Mouse (Mus musculus) olfactory bulb, adult 2 months (tissue): Measurements from ENCODE around the gene Cd300lf. TPM values are rescaled to one million over a fixed set of nuclear protein-coding genes. Genes with fewer than 3 reads are reported as not detected.

Experiments
- H3K27ac ChIP-seq: fragments of 200-500 bp; 2 replicates; pipeline ENCODE4 v1.5.1; 2012; ENCODE audit warnings: low read depth, low read length; ENCODE audit not compliant: insufficient read depth
- H3K4me1 ChIP-seq: fragments of 200-500 bp; 2 replicates; pipeline ENCODE4 v1.6.1; 2012; ENCODE audit warnings: low read length; ENCODE audit not compliant: control insufficient read depth, insufficient read depth
- H3K4me3 ChIP-seq: fragments of 200-500 bp; 2 replicates; pipeline ENCODE4 v1.5.1; 2012; ENCODE audit warnings: mild to moderate bottlenecking, low read depth, low read length, moderate library complexity; ENCODE audit not compliant: insufficient read depth
- CTCF ChIP-seq: fragments of 200-500 bp; IDR thresholded peaks from 2 replicates; pipeline ENCODE4 v1.5.1; 2012; ENCODE audit warnings: low read depth, mild to moderate bottlenecking, low read length, moderate library complexity; ENCODE audit not compliant: insufficient read depth
- POLR2A ChIP-seq: fragments of 200-500 bp; IDR thresholded peaks from 2 replicates; pipeline ENCODE4 v1.6.1; 2012; ENCODE audit warnings: mild to moderate bottlenecking, low read depth, low read length, moderate library complexity; ENCODE audit not compliant: insufficient read depth
- WGBS: fragments of 180-500 bp; shearing (Covaris S2); methylation state at CpG from one replicate; pipeline ENCODE4 v1.1.7; 2018; 5-methylcytosine and 5-hydroxymethylcytosine counted together
- polyA plus RNA-seq: library from polyadenylated mRNA; stranded (reverse); fragments of >200 nt; gene quantifications from 2 replicates; pipeline ENCODE4 v1.2.4, GENCODE M21; 2012; ENCODE audit warnings: low replicate concordance; ENCODE audit not compliant: missing spikeins, insufficient read depth, insufficient read length

The Cd300lf gene
- polyA plus RNA-seq, 1 experiment: not detected

DNA sequence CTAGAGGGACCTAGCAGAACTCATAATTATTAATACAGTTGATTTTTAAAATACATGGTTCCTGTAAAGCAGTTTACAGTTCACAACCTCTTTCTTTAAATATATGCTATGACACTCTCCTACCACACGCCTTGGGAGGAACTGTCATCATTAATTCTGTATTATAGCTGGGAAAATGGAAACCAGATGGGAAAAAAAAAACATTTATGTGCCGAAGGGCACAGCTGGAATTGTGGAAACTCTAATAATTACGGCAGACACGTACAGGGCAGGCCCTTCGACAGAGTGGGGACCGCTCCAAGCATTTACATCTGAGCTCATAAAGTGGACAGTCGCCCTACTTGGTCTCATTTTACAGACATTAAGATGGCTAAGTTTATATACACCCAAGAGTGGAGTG, 33.1 kb downstream of the Cd300lf start:
- WGBS: 83% methylated on average over 7 of the region's 7 CpGs
- Histone ChIP-seq H3K27ac (no peak overlapping the region), H3K4me3 (no peak overlapping the region), H3K4me1 (peaks cover 6% of the 10 kb centered on the region; the same call in 1 of the 2 replicates)
- TF ChIP-seq POLR2A (no peak), CTCF (no peak)

DNA sequence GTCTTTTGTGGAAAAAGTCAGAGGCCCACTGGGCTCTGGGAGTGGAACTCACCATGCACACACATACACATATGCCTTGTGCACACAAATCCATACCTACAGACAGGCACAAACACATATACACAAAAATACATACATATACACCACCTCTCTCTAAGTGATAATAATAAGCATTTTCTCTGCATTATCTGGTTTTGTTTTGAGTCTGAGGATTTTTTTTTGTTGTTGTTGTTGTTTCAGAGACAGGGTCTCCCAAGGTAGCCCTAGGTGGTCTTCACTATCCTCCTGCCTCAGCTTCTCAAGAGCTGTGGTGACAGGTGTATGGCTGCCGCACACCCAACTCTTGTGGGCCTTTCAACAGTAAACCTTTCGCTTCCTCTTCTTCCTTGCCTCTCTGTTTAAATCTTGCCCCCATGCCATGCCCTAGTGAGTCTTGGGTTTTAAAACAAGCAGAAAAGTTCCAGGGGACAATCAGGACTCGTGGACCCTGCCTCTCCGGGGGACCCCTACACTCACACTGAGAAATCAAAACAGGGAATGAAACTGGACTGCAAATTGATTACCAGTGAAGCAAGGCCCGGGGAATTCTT, 33.7 kb downstream of the Cd300lf start:
- 83% methylated on average over 5 of the region's 5 CpGs for WGBS
- Histone ChIP-seq H3K27ac (no peak overlapping the region), H3K4me3 (no peak overlapping the region), H3K4me1 (peaks cover 6% of the 10 kb centered on the region; the same call in 1 of the 2 replicates)
- TF ChIP-seq CTCF: no peak
- TF ChIP-seq POLR2A: no peak

DNA sequence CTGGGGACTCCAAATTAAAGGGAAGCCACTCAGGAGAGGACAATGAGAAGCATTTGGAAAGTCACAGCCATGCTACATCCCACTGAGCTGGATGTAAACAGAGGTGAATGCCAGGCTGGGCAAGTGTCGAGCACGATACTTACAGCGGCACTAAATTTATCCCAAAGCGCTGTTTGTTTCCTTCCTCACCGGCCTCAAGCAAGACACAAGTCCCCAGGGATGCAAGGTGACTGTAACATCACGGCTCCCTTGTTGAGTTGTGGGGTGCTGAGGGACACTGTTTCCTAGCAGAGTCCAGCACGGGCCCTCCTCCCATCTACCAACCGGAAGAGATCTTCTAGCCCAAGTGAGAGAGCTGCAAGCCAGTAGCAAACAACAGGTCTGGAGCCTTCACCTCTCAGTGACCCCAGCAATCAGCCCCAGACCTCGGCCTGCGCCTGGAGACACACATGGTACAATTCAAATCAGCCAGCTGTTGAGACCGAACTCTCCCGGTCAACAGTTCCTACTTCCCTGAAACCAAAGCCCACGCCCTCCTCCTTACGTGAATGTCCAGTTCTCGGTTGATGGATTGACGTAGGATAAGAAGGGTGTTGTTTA, 34.5 kb downstream of the Cd300lf start:
- TF ChIP-seq POLR2A (no peak), CTCF (no peak)
- Histone ChIP-seq H3K27ac (no peak overlapping the region), H3K4me1 (peaks cover 6% of the 10 kb centered on the region; the same call in 1 of the 2 replicates), H3K4me3 (no peak overlapping the region)
- 78% methylated on average over 16 of the region's 16 CpGs for WGBS

DNA sequence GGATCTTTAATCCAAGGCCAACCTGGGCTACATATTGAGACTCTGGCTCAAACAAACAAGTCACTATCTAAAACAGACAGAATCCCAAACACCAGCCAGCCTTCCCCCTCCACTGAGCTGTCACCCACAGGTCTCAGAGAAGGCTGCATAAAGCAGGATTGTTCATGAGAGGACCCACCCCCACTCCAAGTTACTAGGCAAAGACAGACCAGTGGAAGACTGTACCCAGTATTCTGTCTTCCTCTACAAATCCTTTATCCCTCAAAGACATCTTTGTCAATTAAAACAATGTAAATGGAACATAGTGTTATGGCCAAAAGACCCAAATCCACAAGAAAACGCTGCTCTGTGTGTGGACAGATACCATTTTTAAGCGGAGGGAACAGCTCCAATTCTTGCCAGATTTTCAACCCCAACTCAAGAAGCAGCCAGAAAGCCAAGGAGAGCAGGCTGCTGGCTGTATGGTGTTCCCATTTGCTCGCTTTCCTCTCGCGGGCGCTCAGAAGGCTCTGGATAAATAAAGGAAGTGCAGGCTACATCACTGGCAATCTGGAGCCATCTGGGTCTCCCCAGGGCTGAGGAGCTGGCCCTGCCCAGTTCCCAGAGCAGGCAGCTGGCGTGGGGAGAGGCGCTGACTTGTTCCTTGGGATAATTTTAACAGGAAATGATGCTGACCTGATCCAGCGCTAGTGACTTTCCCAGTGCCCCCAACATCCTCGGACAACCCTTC, 35.4 kb downstream of the Cd300lf start:
- WGBS: 59% methylated on average over 10 of the region's 10 CpGs
- TF ChIP-seq CTCF: no peak
- no peak for TF ChIP-seq POLR2A
- H3K27ac ChIP-seq: no peak overlapping the region
- no peak overlapping the region for H3K4me3 ChIP-seq
- peaks cover 6% of the 10 kb centered on the region; the same call in 1 of the 2 replicates for H3K4me1 ChIP-seq

DNA sequence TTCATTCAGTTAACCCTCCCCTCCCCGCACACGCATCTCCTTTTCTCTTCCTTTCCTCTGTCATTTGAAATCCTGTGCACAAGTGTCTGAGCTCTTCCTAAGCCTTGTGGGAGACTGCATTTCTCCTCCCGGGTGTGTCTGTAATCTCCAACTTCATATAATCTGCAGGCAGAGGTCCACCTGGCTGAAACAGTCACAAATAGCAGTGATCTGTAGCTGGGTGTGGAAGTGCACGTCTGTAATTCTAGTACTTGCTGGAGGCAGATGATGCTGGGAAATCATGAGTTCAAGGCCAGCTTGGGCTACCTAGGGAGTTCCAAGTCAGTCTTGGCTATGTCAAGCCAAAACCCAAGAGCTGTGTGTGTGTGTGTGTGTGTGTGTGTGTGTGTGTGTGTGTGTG, 41.7 kb downstream of the Cd300lf start:
- TF ChIP-seq CTCF (no peak), POLR2A (no peak)
- H3K27ac ChIP-seq: no peak overlapping the region
- 16% methylated on average over 4 of the region's 4 CpGs for WGBS
- no peak overlapping the region for H3K4me3 ChIP-seq
- H3K4me1 ChIP-seq: peaks cover 9% of the 10 kb centered on the region

DNA sequence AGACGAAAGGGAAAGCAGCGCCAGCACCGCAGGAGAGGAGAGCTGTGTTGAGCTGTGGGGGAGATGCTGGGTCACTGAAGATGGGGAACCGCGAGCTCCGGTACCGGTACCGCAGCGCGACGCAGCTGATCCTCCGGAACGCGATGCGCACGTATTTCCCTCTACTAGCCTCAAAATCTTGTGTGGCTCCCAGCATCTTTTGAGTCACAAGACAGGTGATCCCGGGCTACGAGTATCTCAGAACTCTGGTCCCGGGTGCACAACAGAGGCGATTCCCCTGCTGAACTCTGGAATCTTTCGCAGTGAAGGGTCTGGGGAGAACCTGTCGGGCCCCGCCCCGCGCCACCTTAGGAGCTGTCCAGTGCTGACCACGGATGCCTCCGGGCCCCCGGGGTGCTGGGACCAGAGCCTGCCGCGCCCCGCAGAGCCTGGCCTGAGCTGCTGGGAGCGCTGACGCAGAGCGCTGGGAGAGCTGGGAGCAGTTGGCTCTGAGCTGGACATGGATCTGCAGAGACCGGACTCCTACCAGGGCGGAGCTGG, 42.4 kb downstream of the Cd300lf start, which contains the start of gene Rab37:
Gene Rab37 (plus strand): TSS at position 70 of the 540 bp plus-strand sequence.
- 1% methylated on average over 36 of the region's 36 CpGs for WGBS
- peak within 1 kb of the TSS; percentile 31 for H3K4me3 ChIP-seq

DNA sequence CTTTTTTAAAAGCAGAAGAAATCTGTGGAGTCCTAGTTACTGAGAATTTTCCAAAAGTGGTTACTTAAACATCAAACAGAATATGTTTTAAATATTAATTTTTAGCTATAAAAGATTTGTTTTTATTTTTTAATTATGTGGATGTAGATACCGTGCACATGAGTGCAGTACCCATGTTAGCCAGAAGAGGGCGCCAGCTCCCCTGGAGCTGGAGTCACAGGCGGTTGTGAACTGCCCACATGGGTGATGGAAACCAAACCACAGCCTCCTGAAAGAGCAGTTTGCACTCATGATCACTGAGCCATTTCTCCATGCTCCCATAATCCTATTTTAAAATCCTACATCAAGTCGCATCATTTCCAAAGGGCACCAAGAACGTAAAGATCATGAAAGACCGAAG, 43.9 kb downstream of the Cd300lf start:
- Histone ChIP-seq H3K27ac (no peak overlapping the region), H3K4me3 (no peak overlapping the region), H3K4me1 (peaks cover 9% of the 10 kb centered on the region)
- 70% methylated on average over 6 of the region's 6 CpGs for WGBS
- TF ChIP-seq CTCF: peak; percentile 62; the same call in 1 of the 2 replicates
- TF ChIP-seq POLR2A: no peak

More for the DNA sequence above, 42.4 kb downstream of the Cd300lf start, which contains the start of gene Rab37:
- no peak within 1 kb of the TSS for H3K27ac ChIP-seq
- TF ChIP-seq CTCF (no peak), POLR2A (0 out of 2 replicates have a peak, but pooled peaks have one; percentile 19)
- peaks cover 9% of the 10 kb centered on the region for H3K4me1 ChIP-seq

DNA sequence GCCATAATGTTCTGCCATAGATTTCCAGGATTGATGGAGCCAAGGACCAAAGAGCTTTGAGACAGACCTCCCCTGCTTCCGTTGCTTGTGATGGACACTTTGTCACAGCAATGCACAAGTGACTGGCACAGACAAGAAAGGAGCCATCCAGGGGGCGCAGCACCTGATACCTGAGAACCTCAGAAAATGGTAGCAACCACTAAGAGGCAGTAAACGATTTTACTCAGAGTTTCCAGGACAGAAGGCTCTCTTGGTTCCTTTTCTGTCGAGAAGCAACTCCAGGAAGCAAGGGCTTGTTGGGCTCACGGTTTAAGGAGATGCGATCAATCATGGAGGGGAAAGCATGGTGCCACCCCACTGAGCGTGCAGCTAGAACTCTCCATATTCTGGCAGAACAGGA, 47.6 kb downstream of the Cd300lf start:
- WGBS: 79% methylated on average over 7 of the region's 7 CpGs
- no peak overlapping the region for H3K27ac ChIP-seq
- H3K4me3 ChIP-seq: no peak overlapping the region
- peaks cover under 1% of the 10 kb centered on the region for H3K4me1 ChIP-seq
- TF ChIP-seq POLR2A (no peak), CTCF (no peak)
